ENCODE assay signal across 8 mouse cellular contexts in the genomic region with DNA sequence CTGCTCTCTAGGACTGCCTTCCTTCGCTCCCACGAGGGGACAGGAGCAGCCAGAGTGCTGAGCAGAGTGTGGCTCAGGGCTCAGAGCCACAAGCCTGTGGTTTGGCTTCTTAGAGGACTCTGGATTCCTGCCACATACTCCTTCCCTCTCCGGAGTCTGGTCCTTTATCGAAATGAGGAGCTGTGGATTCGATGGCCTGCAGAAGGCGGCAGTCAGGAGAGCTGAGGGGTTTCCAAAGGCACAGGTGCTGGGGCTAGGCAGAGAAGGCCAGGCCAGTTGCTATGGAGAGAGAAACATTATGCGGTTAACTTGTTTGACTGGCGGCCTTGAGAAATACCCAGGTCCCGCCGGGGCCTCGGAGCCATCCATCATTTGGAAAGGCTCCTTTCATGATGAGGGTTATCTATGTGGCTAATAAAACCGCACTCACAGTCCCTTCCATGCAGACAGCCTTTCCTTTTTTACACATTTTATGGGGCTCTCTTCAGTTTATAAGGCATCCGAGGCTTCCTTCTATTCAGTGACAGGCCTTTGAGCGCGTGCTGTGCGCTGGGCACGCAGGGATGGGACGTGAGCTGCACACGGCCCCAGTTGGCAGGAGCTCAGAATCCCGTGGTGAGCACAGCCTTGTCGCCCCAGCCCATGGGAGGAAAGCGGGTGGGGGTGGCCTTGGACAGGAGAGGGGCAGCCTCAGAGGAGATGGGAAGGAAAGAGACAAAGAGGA.
DNase-seq lines count a peak whose midpoint lies in the region; ATAC-seq and TF ChIP-seq lines count a peak whose summit lies in the region.

No protein-coding gene starts in this region.

- no peak for TF ChIP-seq CTCF in lung, embryonic 14.5 days (IDR thresholded peaks at IDR 0.05; ENCODE audit: low read depth)
- no peak for TF ChIP-seq CTCF in lung, adult 2 months (IDR thresholded peaks at IDR 0.05; ENCODE audit: insufficient read depth, low read length)
- no peak for TF ChIP-seq CTCF in thymus, adult 2 months (IDR thresholded peaks at IDR 0.05; ENCODE audit: borderline replicate concordance, control insufficient read depth, extremely low read depth, insufficient read depth, low read length, poor library complexity)

- no peaks in the 10 kb centered on the region for H3K36me3 ChIP-seq in lung, embryonic 14.5 days (ENCODE audit: insufficient read depth)
- H3K36me3 ChIP-seq in heart, embryonic 14.5 days (ENCODE audit: control insufficient read depth, insufficient read depth, low read length) = no peaks in the 10 kb centered on the region
- no peaks in the 10 kb centered on the region for H3K36me3 ChIP-seq in limb, embryonic 14.5 days (ENCODE audit: control insufficient read depth, insufficient read depth, low read length)
- no peaks in the 10 kb centered on the region for H3K36me3 ChIP-seq in stomach, embryonic 16.5 days (ENCODE audit: control insufficient read depth, insufficient read depth, low read length)
- H3K36me3 ChIP-seq in thymus, adult 2 months (ENCODE audit: control insufficient read depth, insufficient read depth, low read length) = no peaks in the 10 kb centered on the region

- no peaks in the 10 kb centered on the region for H3K9me3 ChIP-seq in lung, embryonic 14.5 days (ENCODE audit: low read depth, low read length)
- no peaks in the 10 kb centered on the region for H3K9me3 ChIP-seq in heart, embryonic 14.5 days (ENCODE audit: control insufficient read depth, low read length)
- no peaks in the 10 kb centered on the region for H3K9me3 ChIP-seq in limb, embryonic 14.5 days (ENCODE audit: control insufficient read depth, low read length)
- H3K9me3 ChIP-seq in stomach, embryonic 16.5 days (replicated peaks; ENCODE audit: control insufficient read depth, low read length) = no peaks in the 10 kb centered on the region

- peak; percentile 58 for ATAC-seq in lung, embryonic 14.5 days (ENCODE audit: insufficient read depth)
- peak; percentile 55; the same call in 1 of the 2 replicates for ATAC-seq in heart, embryonic 14.5 days (ENCODE audit: insufficient number of reproducible peaks, insufficient read depth, low FRiP score, low read depth)
- peak; percentile 63 for ATAC-seq in limb, embryonic 14.5 days (ENCODE audit: low FRiP score, low read depth)
- ATAC-seq in stomach, embryonic 16.5 days (ENCODE audit: insufficient read depth, low FRiP score) = peak; percentile 39; the same call in 1 of the 2 replicates

- H3K27me3 ChIP-seq in lung, embryonic 14.5 days (ENCODE audit: insufficient read depth, low read length) = no peaks in the 10 kb centered on the region
- H3K27me3 ChIP-seq in heart, embryonic 14.5 days (ENCODE audit: control insufficient read depth, insufficient read depth, low read length) = no peaks in the 10 kb centered on the region
- H3K27me3 ChIP-seq in limb, embryonic 14.5 days (ENCODE audit: control insufficient read depth, insufficient read depth, low read length) = no peaks in the 10 kb centered on the region
- no peaks in the 10 kb centered on the region for H3K27me3 ChIP-seq in stomach, embryonic 16.5 days (ENCODE audit: control insufficient read depth, insufficient read depth, low read length)
- H3K27me3 ChIP-seq in thymus, adult 2 months (ENCODE audit: control insufficient read depth, insufficient read depth, low read length) = no peaks in the 10 kb centered on the region

- TF ChIP-seq POLR2A in lung, adult 2 months (IDR thresholded peaks at IDR 0.05; ENCODE audit: borderline replicate concordance, extremely low read depth, low read depth, low read length) = no peak
- no peak for TF ChIP-seq POLR2A in limb, embryonic 14.5 days (IDR thresholded peaks at IDR 0.05; ENCODE audit: borderline replicate concordance, extremely low read depth, insufficient read depth, insufficient read length)
- TF ChIP-seq POLR2A in thymus, adult 2 months (IDR thresholded peaks at IDR 0.05; ENCODE audit: control insufficient read depth, extremely low read depth, insufficient read depth, low read length, poor library complexity) = no peak

- 0 out of 2 replicates have a peak overlapping the region, but pooled peaks have one; percentile 23 for H3K4me2 ChIP-seq in lung, embryonic 14.5 days
- peak overlapping the region; percentile 31 for H3K4me2 ChIP-seq in heart, embryonic 14.5 days (ENCODE audit: low read length)
- no peak overlapping the region for H3K4me2 ChIP-seq in limb, embryonic 14.5 days (replicated peaks; ENCODE audit: low read depth, low read length, severe bottlenecking)
- peak overlapping the region; percentile 11; the same call in 1 of the 2 replicates for H3K4me2 ChIP-seq in stomach, embryonic 16.5 days (ENCODE audit: low read depth, low read length)

- H3K4me1 ChIP-seq in lung, embryonic 14.5 days (ENCODE audit: insufficient read depth) = peaks cover 5% of the 10 kb centered on the region
- no peaks in the 10 kb centered on the region for H3K4me1 ChIP-seq in lung, adult 2 months (ENCODE audit: control insufficient read depth, insufficient read depth, low read length)
- H3K4me1 ChIP-seq in heart, embryonic 14.5 days (ENCODE audit: control insufficient read depth in 2 of 2, insufficient read depth in 2 of 2, low read length in 2 of 2) = peaks cover 20 to 23% of the 10 kb centered on the region in 2 experiments
- peaks cover 22% of the 10 kb centered on the region for H3K4me1 ChIP-seq in limb, embryonic 14.5 days (ENCODE audit: control insufficient read depth, insufficient read depth, low read length)
- H3K4me1 ChIP-seq in stomach, embryonic 16.5 days (ENCODE audit: control insufficient read depth, insufficient read depth, low read length) = peaks cover 32% of the 10 kb centered on the region
- no peaks in the 10 kb centered on the region for H3K4me1 ChIP-seq in thymus, adult 2 months (replicated peaks; ENCODE audit: control insufficient read depth, insufficient read depth, low read length)

- 4% methylated on average over 22 of the region's 22 CpGs for WGBS in lung, embryonic 14.5 days
- 18% methylated on average over 22 of the region's 22 CpGs for WGBS in lung, adult 2 months
- WGBS in heart, embryonic 14.5 days = 31% methylated on average over 22 of the region's 22 CpGs
- WGBS in limb, embryonic 14.5 days = 12% methylated on average over 22 of the region's 22 CpGs
- WGBS in stomach, embryonic 16.5 days = 12% methylated on average over 22 of the region's 22 CpGs
- WGBS in thymus, adult 2 months = 34% methylated on average over 22 of the region's 22 CpGs

- H3K27ac ChIP-seq in lung, embryonic 14.5 days (ENCODE audit: low read depth) = peak overlapping the region; percentile 42; the same call in 1 of the 2 replicates
- H3K27ac ChIP-seq in heart, embryonic 14.5 days (replicated peaks in 1 of 2; ENCODE audit: control insufficient read depth in 1 of 2, insufficient read depth in 1 of 2, low read depth in 2 of 2, low read length in 2 of 2) = no peak overlapping the region
- H3K27ac ChIP-seq in limb, embryonic 14.5 days (replicated peaks; ENCODE audit: low read depth, low read length) = no peak overlapping the region
- peak overlapping the region; percentile 44 for H3K27ac ChIP-seq in stomach, embryonic 16.5 days (ENCODE audit: low read length)
- H3K27ac ChIP-seq in thymus, adult 2 months (ENCODE audit: control insufficient read depth, insufficient read depth, low read length) = no peak overlapping the region

- peak; percentile 79 for DNase-seq in lung, embryonic 14.5 days
- DNase-seq in lung, adult 2 months = no peak
- peak; percentile 35 for DNase-seq in cerebellum, adult 8-10 months
- peak; percentile 85 for DNase-seq in limb, embryonic 14.5 days (ENCODE audit: low spot score)
- DNase-seq in thymus, adult 2 months = no peak
- DNase-seq in thymus, postnatal 25 days = no peak

- H3K4me3 ChIP-seq in lung, embryonic 14.5 days (ENCODE audit: low read depth, low read length) = no peak overlapping the region
- no peak overlapping the region for H3K4me3 ChIP-seq in lung, adult 2 months (replicated peaks; ENCODE audit: extremely low read depth, low read depth, low read length)
- no peak overlapping the region for H3K4me3 ChIP-seq in heart, embryonic 14.5 days (ENCODE audit: control insufficient read depth in 1 of 2, insufficient read depth in 1 of 2, low read depth in 1 of 2, low read length in 2 of 2)
- no peak overlapping the region for H3K4me3 ChIP-seq in limb, embryonic 14.5 days (replicated peaks; ENCODE audit: low read length)
- no peak overlapping the region for H3K4me3 ChIP-seq in stomach, embryonic 16.5 days (replicated peaks; ENCODE audit: low read length)
- H3K4me3 ChIP-seq in thymus, adult 2 months (ENCODE audit: control insufficient read depth, insufficient read depth, low read length) = no peak overlapping the region

- no peak overlapping the region for H3K9ac ChIP-seq in lung, embryonic 14.5 days
- no peak overlapping the region for H3K9ac ChIP-seq in heart, embryonic 14.5 days (ENCODE audit: low read length)
- H3K9ac ChIP-seq in limb, embryonic 14.5 days (ENCODE audit: low read depth, low read length, severe bottlenecking) = no peak overlapping the region
- H3K9ac ChIP-seq in stomach, embryonic 16.5 days (ENCODE audit: low read length) = no peak overlapping the region

Comparison
In these comparisons a context has a peak if more than half of its experiments do, and no peak if none do; other contexts are left out.
1. DNase-seq: peak in lung, embryonic 14.5 days (single experiment), cerebellum, adult 8-10 months (single experiment) and limb, embryonic 14.5 days (single experiment); none in lung, adult 2 months (single experiment), thymus, adult 2 months (single experiment) and thymus, postnatal 25 days (single experiment).
2. H3K27ac ChIP-seq: peak in lung, embryonic 14.5 days (single experiment) and stomach, embryonic 16.5 days (single experiment); none in heart, embryonic 14.5 days (0 of 2), limb, embryonic 14.5 days (single experiment) and thymus, adult 2 months (single experiment).
3. Peak in every context shown above with its lines, with median percentiles within 50 percentile points of each other: ATAC-seq.